Mouse (Mus musculus): Measurements from ENCODE around the gene Txndc11. TPM values are rescaled to one million over a fixed set of nuclear protein-coding genes. Genes with fewer than 3 reads are reported as not detected.

Gene Txndc11
- polyA plus RNA-seq, 1 experiment from 2014 or later = 38.6 TPM

DNA sequence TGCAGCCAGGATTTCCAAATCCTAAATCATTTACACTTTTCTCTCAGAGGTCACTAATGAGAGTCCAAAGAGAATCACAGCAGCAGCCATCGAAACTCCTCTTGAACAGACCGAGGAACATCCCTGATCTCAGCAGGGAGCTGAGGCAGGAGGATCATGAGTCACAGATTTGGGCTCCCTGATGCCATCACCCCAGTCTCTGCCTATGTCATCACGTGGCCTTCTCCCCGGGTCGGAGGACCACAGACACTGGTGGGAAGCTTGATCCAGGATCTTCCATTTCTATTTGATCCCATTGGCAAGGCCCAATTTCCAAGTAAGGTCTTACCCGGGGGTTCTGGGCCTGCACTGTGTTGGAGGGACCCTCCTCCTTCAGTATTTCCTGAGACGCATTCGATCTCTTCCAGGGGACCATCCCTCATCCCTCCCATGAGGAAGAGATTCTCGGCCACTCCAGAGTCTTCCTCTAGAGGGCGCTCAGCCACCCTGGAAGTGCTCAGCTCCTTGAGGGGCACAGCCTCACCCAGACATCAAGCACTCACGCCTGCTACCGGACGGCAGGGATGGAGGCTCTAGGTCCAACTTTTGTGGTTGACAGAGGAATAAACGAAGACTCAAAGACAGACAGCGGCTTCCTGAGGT lies 98.5 kb downstream of the Txndc11 start:
- H3K9me3 ChIP-seq = no peaks in the 10 kb centered on the region
- H3K4me3 ChIP-seq = no peak overlapping the region
- H3K9ac ChIP-seq = peak overlapping the region; percentile 16; the same call in 1 of the 2 replicates
- H3K27me3 ChIP-seq = no peaks in the 10 kb centered on the region
- peaks cover 5% of the 10 kb centered on the region; the same call in 1 of the 2 replicates for H3K4me1 ChIP-seq
- H3K36me3 ChIP-seq = no peaks in the 10 kb centered on the region
- peak overlapping the region; percentile 15; the same call in 1 of the 2 replicates for H3K4me2 ChIP-seq
- H3K27ac ChIP-seq = no peak overlapping the region
- ATAC-seq (ENCODE audit: insufficient number of reproducible peaks, insufficient read depth, low FRiP score, low TSS enrichment, low read depth) = no peak
- 25% methylated on average over 15 of the region's 15 CpGs for WGBS

DNA sequence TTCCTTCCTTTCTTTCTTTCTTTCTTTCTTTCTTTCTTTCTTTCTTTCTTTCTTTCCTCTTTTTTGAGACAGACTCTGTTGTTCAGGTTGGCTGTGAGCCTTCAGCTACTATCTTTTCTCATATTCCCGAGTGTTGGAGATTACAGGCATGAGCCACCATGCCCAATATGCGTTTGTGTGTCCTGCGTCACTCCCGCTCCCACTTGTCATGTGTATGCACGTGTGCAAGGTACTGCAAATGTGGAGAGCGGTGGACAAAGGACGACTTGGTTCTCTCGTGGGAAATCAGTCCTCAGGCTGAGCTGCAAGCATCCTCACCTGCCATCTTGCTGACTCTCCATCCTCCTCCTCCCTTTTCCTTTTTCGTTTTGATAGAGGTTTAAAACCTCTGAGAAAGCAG lies 99.2 kb downstream of the Txndc11 start:
- Histone ChIP-seq H3K4me1 (peaks cover 5% of the 10 kb centered on the region; the same call in 1 of the 2 replicates), H3K36me3 (no peaks in the 10 kb centered on the region), H3K9ac (no peak overlapping the region), H3K4me2 (no peak overlapping the region), H3K9me3 (no peaks in the 10 kb centered on the region), H3K4me3 (no peak overlapping the region), H3K27ac (no peak overlapping the region), H3K27me3 (no peaks in the 10 kb centered on the region)
- 83% methylated on average over 9 of the region's 9 CpGs for WGBS
- ATAC-seq (ENCODE audit: insufficient number of reproducible peaks, insufficient read depth, low FRiP score, low TSS enrichment, low read depth) = no peak

DNA sequence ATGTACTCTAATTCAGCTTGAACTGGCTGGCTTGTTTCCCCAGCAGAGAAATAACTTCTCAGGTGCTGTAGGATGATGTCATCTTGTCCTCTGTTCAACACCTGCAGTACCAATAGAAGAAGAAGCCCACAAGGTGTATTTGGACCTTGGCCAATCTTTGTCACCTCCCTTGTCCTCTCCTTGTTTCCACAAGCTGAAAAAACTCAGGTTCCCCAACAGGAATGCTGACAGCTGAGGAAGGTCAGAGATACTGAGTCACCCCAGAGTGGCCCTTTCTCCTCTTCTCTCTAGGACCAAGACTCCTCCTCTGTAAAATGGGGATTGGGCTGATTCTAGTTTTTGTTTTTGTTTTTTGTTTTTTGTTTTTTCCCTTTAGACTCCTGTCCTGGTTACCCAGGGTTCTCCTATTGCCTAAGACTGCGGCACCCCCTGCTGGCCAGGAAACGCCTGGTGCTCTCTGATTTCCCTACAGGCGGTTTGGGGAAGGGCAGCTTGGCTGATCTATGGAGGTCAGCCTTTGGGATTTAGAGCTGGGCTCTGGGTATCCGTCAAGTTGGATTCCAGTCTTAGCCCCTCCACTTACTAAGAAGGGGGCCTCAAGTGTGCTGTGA lies 100.2 kb downstream of the Txndc11 start:
- Histone ChIP-seq H3K36me3 (no peaks in the 10 kb centered on the region), H3K4me1 (peaks cover 5% of the 10 kb centered on the region; the same call in 1 of the 2 replicates), H3K9ac (no peak overlapping the region), H3K9me3 (no peaks in the 10 kb centered on the region), H3K27ac (no peak overlapping the region), H3K27me3 (no peaks in the 10 kb centered on the region), H3K4me2 (no peak overlapping the region), H3K4me3 (no peak overlapping the region)
- 0% methylated on average over 4 of the region's 4 CpGs for WGBS
- no peak for ATAC-seq (ENCODE audit: insufficient number of reproducible peaks, insufficient read depth, low FRiP score, low TSS enrichment, low read depth)

DNA sequence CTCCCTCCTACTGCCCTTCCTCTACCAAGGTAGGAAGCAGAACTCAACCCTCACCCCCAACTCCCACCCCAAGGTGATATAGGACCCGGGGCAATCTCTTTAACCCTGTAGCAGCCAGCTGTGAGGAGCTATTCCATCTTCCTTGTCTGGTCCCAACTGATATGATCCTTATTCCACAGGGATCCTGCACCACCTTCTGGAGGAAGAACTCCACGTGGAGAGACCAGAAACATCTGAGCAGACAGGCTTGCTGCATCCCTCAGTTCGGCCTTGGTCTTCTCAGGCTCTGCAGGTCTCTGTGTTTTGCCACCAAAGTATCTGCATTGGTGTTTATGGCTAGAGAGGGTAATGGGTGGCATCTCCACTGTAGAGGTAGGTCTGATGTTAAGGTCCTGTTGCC lies 103.1 kb downstream of the Txndc11 start:
- no peak overlapping the region for H3K4me3 ChIP-seq
- 61% methylated on average over 3 of the region's 3 CpGs for WGBS
- no peak overlapping the region for H3K27ac ChIP-seq
- no peak overlapping the region for H3K9ac ChIP-seq
- H3K4me2 ChIP-seq = no peak overlapping the region
- H3K4me1 ChIP-seq = peaks cover 5% of the 10 kb centered on the region; the same call in 1 of the 2 replicates
- H3K27me3 ChIP-seq = no peaks in the 10 kb centered on the region
- H3K9me3 ChIP-seq = no peaks in the 10 kb centered on the region
- H3K36me3 ChIP-seq = no peaks in the 10 kb centered on the region
- no peak for ATAC-seq (ENCODE audit: insufficient number of reproducible peaks, insufficient read depth, low FRiP score, low TSS enrichment, low read depth)

DNA sequence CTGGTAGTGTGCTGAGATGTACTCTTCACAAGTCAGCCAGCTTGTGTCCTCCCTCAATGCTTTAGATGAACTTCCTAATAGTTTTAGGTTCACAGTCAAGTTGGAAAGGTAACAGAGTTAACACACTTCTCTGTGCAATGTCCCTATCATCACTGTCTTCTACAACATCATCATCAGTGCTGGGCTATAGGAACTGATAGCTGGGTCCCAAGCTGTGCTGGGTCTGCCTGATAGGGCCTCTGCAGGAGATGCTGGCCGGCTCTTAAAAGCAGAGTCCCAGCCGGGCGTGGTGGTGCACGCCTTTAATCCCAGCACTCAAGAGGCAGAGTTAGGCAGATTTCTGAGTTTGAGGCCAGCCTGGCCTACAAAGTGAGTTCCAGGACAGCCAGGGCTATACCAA lies 103.6 kb downstream of the Txndc11 start:
- WGBS = 83% methylated on average over 4 of the region's 4 CpGs
- H3K9me3 ChIP-seq = no peaks in the 10 kb centered on the region
- no peak overlapping the region for H3K27ac ChIP-seq
- H3K4me2 ChIP-seq = no peak overlapping the region
- peaks cover under 1% of the 10 kb centered on the region; the same call in 1 of the 2 replicates for H3K4me1 ChIP-seq
- H3K4me3 ChIP-seq = no peak overlapping the region
- H3K9ac ChIP-seq = no peak overlapping the region
- no peaks in the 10 kb centered on the region for H3K27me3 ChIP-seq
- ATAC-seq (ENCODE audit: insufficient number of reproducible peaks, insufficient read depth, low FRiP score, low TSS enrichment, low read depth) = no peak
- H3K36me3 ChIP-seq = no peaks in the 10 kb centered on the region

DNA sequence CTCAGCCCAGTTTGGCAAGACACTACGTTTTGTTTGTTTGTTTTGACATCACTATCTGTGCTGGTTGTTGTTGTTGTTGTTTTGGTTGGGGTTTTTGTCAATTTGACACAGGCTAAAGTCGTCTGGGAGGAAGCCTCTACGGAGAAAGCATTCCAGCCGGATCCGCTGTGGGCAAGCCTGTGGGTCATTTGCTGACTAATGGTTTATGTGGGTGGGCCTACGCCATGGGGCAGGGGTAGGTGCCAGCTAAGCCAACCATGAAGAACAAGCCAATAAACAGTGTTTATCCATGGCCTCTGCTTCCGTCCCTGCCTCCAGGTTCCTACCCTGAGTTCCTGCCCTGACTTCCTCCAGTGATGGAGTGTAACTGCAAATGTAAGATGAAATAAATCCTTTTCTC lies 106.2 kb downstream of the Txndc11 start:
- Histone ChIP-seq H3K36me3 (no peaks in the 10 kb centered on the region), H3K27ac (no peak overlapping the region), H3K4me1 (peaks cover 10% of the 10 kb centered on the region), H3K9ac (no peak overlapping the region), H3K4me3 (no peak overlapping the region), H3K4me2 (no peak overlapping the region), H3K9me3 (no peaks in the 10 kb centered on the region), H3K27me3 (no peaks in the 10 kb centered on the region)
- ATAC-seq (ENCODE audit: insufficient number of reproducible peaks, insufficient read depth, low FRiP score, low TSS enrichment, low read depth) = no peak
- 76% methylated on average over 7 of the region's 7 CpGs for WGBS

Small RNAs within 50 kb of the gene (microRNA-seq; reads per million reads assigned to microRNA genes)
- gene Gm23935 = 50.3 reads per million, percentile 44 among the genes with 10 or more reads in this experiment

Other genes starting within 250 kb of the Txndc11 start
- 50.7 and 51.1 TPM in 2 replicates for gene Snn, start 73.7 kb downstream of the Txndc11 start, polyA plus RNA-seq (2015; fragmentation: Nextera tagmentation; extraction: Ambion mirVana)
- 111 and 120 TPM in 2 replicates for gene Litaf, start 68.5 kb downstream of the Txndc11 start, polyA plus RNA-seq (2015; fragmentation: Nextera tagmentation; extraction: Ambion mirVana)
- 98.5 and 119 TPM in 2 replicates for gene Zc3h7a, start 41.7 kb upstream of the Txndc11 start, polyA plus RNA-seq (2015; fragmentation: Nextera tagmentation; extraction: Ambion mirVana)
- gene Rsl1d1, start 68.7 kb upstream of the Txndc11 start, polyA plus RNA-seq (2015; fragmentation: Nextera tagmentation; extraction: Ambion mirVana) = 199 and 218 TPM in 2 replicates
- gene Gspt1, start 119.7 kb upstream of the Txndc11 start, polyA plus RNA-seq (2015; fragmentation: Nextera tagmentation; extraction: Ambion mirVana) = 75.4 and 80.1 TPM in 2 replicates
- 0.35 TPM in 1 of 2 replicates, not detected in the other for gene Tnfrsf17, start 179.2 kb upstream of the Txndc11 start, polyA plus RNA-seq (2015; fragmentation: Nextera tagmentation; extraction: Ambion mirVana)
- 18.1 and 19.2 TPM in 2 replicates for gene Snx29, start 188.3 kb upstream of the Txndc11 start, polyA plus RNA-seq (2015; fragmentation: Nextera tagmentation; extraction: Ambion mirVana)

Measured in embryonic facial prominence, embryonic 13.5 days (tissue).